Mouse (Mus musculus) testis, adult 2 months (tissue): ENCODE data around the gene Txndc17.

ENCODE experiments used
- CTCF ChIP-seq: fragments of 200-500 bp; IDR thresholded peaks from 2 replicates; pipeline ENCODE4 v1.5.1; 2012; ENCODE audit warnings: low read depth, mild to moderate bottlenecking, inconsistent platforms, low read length, moderate library complexity; ENCODE audit not compliant: control insufficient read depth, insufficient read depth, insufficient replicate concordance
- POLR2A ChIP-seq: fragments of 200-500 bp; IDR thresholded peaks from 2 replicates; pipeline ENCODE4 v1.6.1; 2012; ENCODE audit warnings: low read depth, mild to moderate bottlenecking, inconsistent platforms, low read length, moderate library complexity; ENCODE audit not compliant: control insufficient read depth

- TF ChIP-seq CTCF: no peak
- no peak for TF ChIP-seq POLR2A
Observed at GRCm38 (mm10) chr11:72240062-72240860, 32.9 kb downstream of the Txndc17 start.
